Mouse (Mus musculus) lung, adult 2 months (tissue): Measurements from ENCODE around the gene Kcnc1.

Source experiments
- CTCF ChIP-seq: fragments of 200-500 bp; IDR thresholded peaks from 2 replicates; pipeline ENCODE4 v1.5.1; 2011; ENCODE audit warnings: mild to moderate bottlenecking, low read length, control low read depth; ENCODE audit not compliant: insufficient read depth
- POLR2A ChIP-seq: fragments of 200-500 bp; IDR thresholded peaks from 2 replicates; pipeline ENCODE4 v1.6.1; 2011; ENCODE audit warnings: low read depth, mild to moderate bottlenecking, control low read depth, low read length, borderline replicate concordance; ENCODE audit errors: extremely low read depth

DNA sequence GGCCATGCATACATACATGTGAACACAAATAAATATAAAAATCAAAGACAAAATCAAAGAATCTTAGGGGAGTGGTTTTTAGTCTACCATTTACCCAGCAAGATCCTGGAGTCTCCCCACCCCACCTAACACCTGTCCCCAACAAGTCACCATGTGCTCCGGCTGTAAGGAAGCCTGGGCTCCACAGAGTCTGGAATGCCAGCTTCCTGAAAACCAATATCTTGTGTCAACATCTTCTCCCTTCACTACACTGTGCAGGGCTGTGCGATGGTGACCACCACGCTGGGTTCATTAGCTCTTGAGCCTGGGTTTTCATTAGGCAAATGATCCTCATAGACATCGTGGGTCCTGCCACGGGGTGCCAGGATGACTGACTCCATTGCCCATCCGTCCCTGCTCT is 87.9 kb downstream of the Kcnc1 start:
- TF ChIP-seq CTCF (no peak), POLR2A (no peak)
